Mouse (Mus musculus) ES-Bruce4 (cell line): Measurements from ENCODE around the gene Olfr1366.

Source experiments
- CTCF ChIP-seq: IDR thresholded peaks from one replicate; pipeline ENCODE4 v1.8.1; 2011; ENCODE audit warnings: low read depth, low read length
- EP300 ChIP-seq: IDR thresholded peaks from 2 replicates; pipeline ENCODE4 v1.6.1; 2011; ENCODE audit warnings: low read depth, low read length; ENCODE audit not compliant: insufficient read depth

DNA sequence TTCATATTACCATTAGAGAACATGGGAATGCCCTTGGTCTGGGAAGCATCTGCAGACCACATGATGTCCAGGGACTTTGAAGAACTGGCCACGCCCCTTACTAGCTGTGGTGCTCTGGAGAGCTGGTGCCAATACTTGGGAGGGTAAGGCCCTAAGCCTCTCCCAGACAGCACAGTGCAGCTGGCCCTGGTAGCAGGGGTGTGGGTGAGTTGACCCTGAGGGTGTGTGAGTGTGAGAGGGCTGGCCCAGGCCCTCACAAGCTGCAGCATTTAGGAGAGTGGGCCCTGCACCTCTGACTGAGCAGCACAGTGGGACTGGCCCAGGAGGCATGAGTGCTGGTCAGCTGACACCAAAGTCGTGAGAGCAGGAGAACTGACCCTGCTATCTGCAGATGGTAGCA lies 49.0 kb upstream of the Olfr1366 start:
- TF ChIP-seq CTCF (no peak), EP300 (no peak)
